Mouse (Mus musculus) kidney, embryonic 16.5 days (tissue): ENCODE measurements around the gene Gm10306. TPM values are rescaled to one million over a fixed set of nuclear protein-coding genes. Genes with fewer than 3 reads are reported as not detected.

Experiments used
- ATAC-seq: fragments of 200-750 bp; cut with Nextera tagmentation; 2 replicates; pipeline ENCODE4 v1.8.0; 2017; ENCODE audit warnings: moderate TSS enrichment; ENCODE audit not compliant: low FRiP score, low TSS enrichment
- H3K27ac ChIP-seq: fragments of 300-500 bp; sonication (generic); 2 replicates; pipeline ENCODE4 v1.5.1; 2014; ENCODE audit warnings: low read length
- H3K27me3 ChIP-seq: fragments of 300-500 bp; sonication (generic); 2 replicates; pipeline ENCODE4 v1.6.1; 2014; ENCODE audit warnings: low read length, control low read depth, mixed read lengths; ENCODE audit not compliant: insufficient read depth
- H3K36me3 ChIP-seq: fragments of 300-500 bp; sonication (generic); 2 replicates; pipeline ENCODE4 v1.6.1; 2014; ENCODE audit warnings: low read length, control low read depth, mixed read lengths; ENCODE audit not compliant: insufficient read depth
- H3K4me1 ChIP-seq: fragments of 300-500 bp; sonication (generic); 2 replicates; pipeline ENCODE4 v1.6.1; 2014; ENCODE audit warnings: low read length, control low read depth, mixed read lengths; ENCODE audit not compliant: insufficient read depth
- H3K4me2 ChIP-seq: fragments of 300-500 bp; sonication (generic); replicated peaks from 2 replicates; pipeline ENCODE4 v1.6.1; 2014; ENCODE audit warnings: low read depth, low read length
- H3K4me3 ChIP-seq: fragments of 300-500 bp; sonication (generic); 2 replicates; pipeline ENCODE4 v1.5.1; 2014; ENCODE audit warnings: mild to moderate bottlenecking, low read length
- H3K9ac ChIP-seq: fragments of 300-500 bp; sonication (generic); replicated peaks from 2 replicates; pipeline ENCODE4 v1.6.1; 2014; ENCODE audit warnings: low read length
- H3K9me3 ChIP-seq: fragments of 300-500 bp; sonication (generic); 2 replicates; pipeline ENCODE4 v1.6.1; 2016; ENCODE audit warnings: low read length, control low read depth
- WGBS: fragments of 180-500 bp; shearing (Covaris S2); extraction: QIAGEN DNeasy Blood & Tissue Kit; methylation state at CpG from one replicate; pipeline ENCODE4 v1.1.7; 2014; 5-methylcytosine and 5-hydroxymethylcytosine counted together
- polyA plus RNA-seq: library from polyadenylated mRNA; unstranded; fragments of >200 nt; fragmentation: Nextera tagmentation; extraction: Ambion mirVana; gene quantifications from 2 replicates; pipeline ENCODE4 v1.2.1, GENCODE M21; 2015

Gm10306 gene
- polyA plus RNA-seq, 1 experiment from 2014 or later, result not detected

GRCm38 (mm10) chr4:94559266-94559665, 2.9 kb downstream of the Gm10306 start:
- Histone ChIP-seq H3K4me3 (no peak overlapping the region), H3K4me2 (no peak overlapping the region), H3K9me3 (no peaks in the 10 kb centered on the region), H3K27ac (no peak overlapping the region), H3K4me1 (peaks cover 14% of the 10 kb centered on the region), H3K36me3 (no peaks in the 10 kb centered on the region), H3K27me3 (no peaks in the 10 kb centered on the region), H3K9ac (no peak overlapping the region)
- 41% methylated on average over 2 of the region's 2 CpGs for WGBS
- ATAC-seq, result no peak

GRCm38 (mm10) chr4:94560316-94560715, 4.0 kb downstream of the Gm10306 start:
- ATAC-seq, result no peak
- 59% methylated on average over 1 of the region's 1 CpGs for WGBS

GRCm38 (mm10) chr4:94561954-94562648, 5.8 kb downstream of the Gm10306 start:
- H3K27ac ChIP-seq, result no peak overlapping the region
- no peak overlapping the region for H3K9ac ChIP-seq
- ATAC-seq, result no peak
- no peaks in the 10 kb centered on the region for H3K36me3 ChIP-seq
- H3K4me1 ChIP-seq, result peaks cover 5% of the 10 kb centered on the region; the same call in 1 of the 2 replicates
- H3K4me2 ChIP-seq, result no peak overlapping the region
- H3K27me3 ChIP-seq, result no peaks in the 10 kb centered on the region
- H3K9me3 ChIP-seq, result no peaks in the 10 kb centered on the region
- WGBS, result 64% methylated on average over 7 of the region's 7 CpGs
- H3K4me3 ChIP-seq, result no peak overlapping the region

More at GRCm38 (mm10) chr4:94560316-94560715, 4.0 kb downstream of the Gm10306 start:
- Histone ChIP-seq H3K4me2 (no peak overlapping the region), H3K27me3 (no peaks in the 10 kb centered on the region), H3K9me3 (no peaks in the 10 kb centered on the region), H3K9ac (no peak overlapping the region), H3K4me1 (peaks cover 10% of the 10 kb centered on the region), H3K4me3 (no peak overlapping the region), H3K36me3 (no peaks in the 10 kb centered on the region), H3K27ac (no peak overlapping the region)

GRCm38 (mm10) chr4:94564297-94564696, 8.0 kb downstream of the Gm10306 start:
- Histone ChIP-seq H3K27ac (no peak overlapping the region), H3K27me3 (no peaks in the 10 kb centered on the region), H3K9ac (no peak overlapping the region), H3K4me3 (no peak overlapping the region), H3K36me3 (peaks cover 7% of the 10 kb centered on the region; the same call in 1 of the 2 replicates), H3K9me3 (no peaks in the 10 kb centered on the region), H3K4me1 (peaks cover 2% of the 10 kb centered on the region; the same call in 1 of the 2 replicates), H3K4me2 (no peak overlapping the region)
- no peak for ATAC-seq

- H3K27ac ChIP-seq, result no peak overlapping the region
- no peak overlapping the region for H3K4me3 ChIP-seq
- 94% methylated on average over 4 of the region's 4 CpGs for WGBS
- peaks cover 19% of the 10 kb centered on the region for H3K36me3 ChIP-seq
- H3K4me2 ChIP-seq, result no peak overlapping the region
- no peak overlapping the region for H3K9ac ChIP-seq
- no peaks in the 10 kb centered on the region for H3K4me1 ChIP-seq
- ATAC-seq, result no peak
- no peaks in the 10 kb centered on the region for H3K27me3 ChIP-seq
- no peaks in the 10 kb centered on the region for H3K9me3 ChIP-seq
Measured at GRCm38 (mm10) chr4:94572677-94573076, 16.3 kb downstream of the Gm10306 start.

- 73% methylated on average over 4 of the region's 4 CpGs for WGBS
- no peak overlapping the region for H3K27ac ChIP-seq
Measured at GRCm38 (mm10) chr4:94591765-94592381, 35.5 kb downstream of the Gm10306 start.

GRCm38 (mm10) chr4:94592709-94593108, 36.4 kb downstream of the Gm10306 start:
- Histone ChIP-seq H3K27me3 (no peaks in the 10 kb centered on the region), H3K27ac (no peak overlapping the region), H3K4me1 (peaks cover 12% of the 10 kb centered on the region; the same call in 1 of the 2 replicates), H3K36me3 (no peaks in the 10 kb centered on the region), H3K9me3 (no peaks in the 10 kb centered on the region), H3K4me3 (no peak overlapping the region), H3K9ac (no peak overlapping the region), H3K4me2 (no peak overlapping the region)
- no peak for ATAC-seq

More at GRCm38 (mm10) chr4:94591765-94592381, 35.5 kb downstream of the Gm10306 start:
- H3K36me3 ChIP-seq, result no peaks in the 10 kb centered on the region
- peaks cover 12% of the 10 kb centered on the region; the same call in 1 of the 2 replicates for H3K4me1 ChIP-seq
- no peak for ATAC-seq
- H3K4me2 ChIP-seq, result no peak overlapping the region
- no peaks in the 10 kb centered on the region for H3K27me3 ChIP-seq
- H3K9me3 ChIP-seq, result no peaks in the 10 kb centered on the region
- no peak overlapping the region for H3K4me3 ChIP-seq
- no peak overlapping the region for H3K9ac ChIP-seq

- Histone ChIP-seq H3K4me2 (peak overlapping the region; percentile 75), H3K4me1 (peaks cover 21% of the 10 kb centered on the region), H3K36me3 (no peaks in the 10 kb centered on the region), H3K27ac (no peak overlapping the region), H3K9ac (no peak overlapping the region), H3K4me3 (peak overlapping the region; percentile 92; the same call in 1 of the 2 replicates), H3K27me3 (no peaks in the 10 kb centered on the region), H3K9me3 (no peaks in the 10 kb centered on the region)
- ATAC-seq, result no peak
- WGBS, result 87% methylated on average over 4 of the region's 4 CpGs
Measured at GRCm38 (mm10) chr4:94601395-94601794, 45.0 kb downstream of the Gm10306 start.

GRCm38 (mm10) chr4:94602496-94603030, 46.2 kb downstream of the Gm10306 start:
- Histone ChIP-seq H3K36me3 (no peaks in the 10 kb centered on the region), H3K27me3 (no peaks in the 10 kb centered on the region), H3K4me3 (peak overlapping the region; percentile 92), H3K27ac (peak overlapping the region; percentile 91), H3K9me3 (no peaks in the 10 kb centered on the region), H3K9ac (peak overlapping the region; percentile 92), H3K4me1 (peaks cover 21% of the 10 kb centered on the region), H3K4me2 (peak overlapping the region; percentile 75)
- WGBS, result under 1% methylated on average over 33 of the region's 33 CpGs
- ATAC-seq, result peak; percentile 86; the same call in 1 of the 2 replicates
